Mouse (Mus musculus) kidney, adult 18-20 months (tissue): ENCODE measurements at regions not wholly inside any gene's neighbourhood (a gene's known extent, or its start where the extent isn't known, plus 50 kb on each side); places are given as distances from the start of the nearest gene placed in this dataset.

Source experiments
- DNase-seq: peaks from one replicate; pipeline ENCODE4 v3.0.0; 2021

DNA sequence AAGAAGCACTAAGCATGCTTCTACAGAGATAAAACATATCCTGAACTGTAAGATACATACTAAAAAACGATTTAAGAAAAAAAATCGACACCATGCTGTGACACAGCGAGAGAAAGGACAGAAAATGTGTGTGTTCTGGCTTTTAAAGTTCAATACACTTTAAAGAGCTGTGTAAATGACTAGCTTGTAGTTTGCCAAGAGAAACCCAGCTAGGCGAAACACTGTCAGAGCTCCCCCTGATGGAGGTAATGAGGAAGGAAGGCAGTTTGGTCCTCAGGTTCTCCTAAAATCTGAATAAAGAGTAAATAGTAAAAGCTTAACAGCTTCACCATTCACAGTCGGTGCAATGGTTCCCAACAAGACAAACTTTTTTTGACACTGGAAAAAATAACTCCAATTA lies 67.1 kb upstream of the Gabrg2 start:
- DNase-seq = peak; percentile 5

DNA sequence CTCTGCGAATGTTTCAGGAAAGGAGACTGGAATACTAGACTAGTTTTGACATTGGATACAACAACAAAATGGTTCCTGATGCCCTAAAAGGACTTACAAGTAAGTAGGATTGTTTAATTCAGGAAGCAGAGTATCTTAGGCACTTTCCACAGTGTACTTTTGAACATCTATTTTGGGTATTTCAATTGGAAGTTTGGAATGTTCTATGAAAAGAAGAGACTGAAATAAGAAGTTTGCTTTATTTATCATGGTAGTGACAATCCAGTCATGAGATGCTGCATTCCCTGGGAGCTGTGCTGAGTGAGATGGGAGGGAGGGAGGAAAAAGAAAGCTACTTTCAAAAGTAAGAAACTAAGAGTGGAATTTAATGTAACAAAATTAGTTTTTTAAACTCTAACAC lies 50.9 kb upstream of the Gabrg2 start:
- DNase-seq = no peak
